Mouse (Mus musculus): Measurements from ENCODE around the gene Wnt1.
"Not testable (repeated sequence)": the region's sequence is repeated elsewhere in the genome, so short reads cannot be mapped to it uniquely, and the experiment has no call there.

Wnt1 gene

GRCm38 (mm10) chr15:98806071-98806808 is 16.6 kb downstream of the Wnt1 start:
- no peak for DNase-seq (ENCODE audit: low spot score)

DNA sequence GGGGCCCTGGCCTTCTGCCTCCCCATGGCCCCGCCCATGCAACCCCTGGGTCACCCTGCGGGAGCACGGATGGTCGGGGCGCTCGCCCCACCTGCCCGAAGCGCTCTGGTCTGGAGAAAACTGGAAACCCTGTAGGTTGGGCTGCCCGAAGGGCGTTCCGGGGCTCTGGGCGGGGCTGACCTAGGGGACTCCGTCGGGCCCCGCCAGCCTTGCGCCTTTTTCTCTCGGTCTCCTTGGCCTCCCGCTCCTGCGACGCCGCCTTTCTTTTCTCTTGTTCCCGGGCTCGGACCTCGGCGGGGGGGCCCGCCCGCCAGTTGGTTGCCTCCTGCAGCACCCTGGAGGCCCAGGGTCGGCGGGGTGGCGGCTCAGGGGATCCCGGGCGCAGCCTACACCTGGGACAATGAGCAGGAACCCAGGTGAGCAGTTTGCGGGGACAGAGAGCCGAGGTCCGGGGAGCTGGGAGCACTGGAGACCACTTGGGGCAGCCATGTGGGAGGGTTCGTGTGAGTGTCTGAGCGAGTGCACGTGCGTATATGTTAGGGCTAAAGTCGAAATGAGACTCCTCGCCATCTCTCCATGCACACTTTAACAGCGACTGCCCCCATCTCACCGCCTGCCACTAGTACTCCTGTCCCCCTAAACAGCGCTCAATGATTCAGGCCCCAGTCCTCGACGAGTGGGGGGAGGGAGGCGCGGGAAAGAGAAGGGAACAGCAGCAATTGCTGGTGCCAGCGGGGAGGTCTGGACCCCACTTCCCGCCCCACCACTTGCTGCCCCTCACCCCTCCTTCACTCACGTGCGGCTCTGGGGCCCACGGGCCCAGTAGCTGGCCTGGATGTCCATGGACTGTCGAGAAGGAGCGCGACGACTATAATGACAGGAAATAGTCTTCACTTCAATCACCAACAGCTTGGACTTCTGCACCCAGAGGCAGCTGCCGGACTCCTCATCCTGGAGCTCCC is 17.4 kb downstream of the Wnt1 start:
- no peak for DNase-seq (ENCODE audit: low spot score)

DNA sequence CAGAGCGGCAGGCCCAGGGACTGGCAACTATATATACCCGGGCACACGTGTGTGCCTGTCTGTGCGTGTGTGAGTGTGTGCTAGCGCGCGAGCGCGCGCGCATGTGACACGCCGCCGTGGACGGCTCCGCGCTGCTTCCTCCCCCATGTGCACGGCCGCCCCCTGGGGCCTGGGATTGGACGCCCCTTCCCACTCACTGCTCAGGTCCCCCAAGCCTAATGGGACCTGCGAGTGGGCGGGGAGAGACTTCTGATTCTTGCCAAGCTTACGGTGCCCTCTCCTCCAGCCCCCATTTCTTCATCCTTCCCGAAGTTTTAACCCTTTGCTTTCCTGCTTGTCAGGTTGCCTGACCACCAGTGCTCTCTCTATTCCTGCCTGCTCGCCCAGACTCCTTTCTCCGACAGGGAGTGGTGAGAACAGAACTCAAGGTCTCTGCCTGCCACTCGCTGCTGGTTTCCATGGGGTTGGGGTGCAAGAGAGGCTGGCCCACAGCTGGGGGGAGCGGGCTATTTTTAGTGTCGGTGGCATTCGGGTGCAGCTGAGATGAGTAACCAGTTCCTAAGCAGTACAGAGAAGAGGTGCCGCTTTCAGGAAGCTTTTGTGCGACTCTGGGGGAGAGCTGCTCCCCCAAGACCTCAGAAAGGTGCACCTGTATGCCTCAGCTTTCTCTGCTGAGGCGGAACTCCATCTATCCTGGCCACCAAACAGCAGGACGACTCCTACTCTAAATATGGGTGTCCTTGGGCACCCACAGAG is 18.4 kb downstream of the Wnt1 start:
- no peak for DNase-seq (ENCODE audit: low spot score)

DNA sequence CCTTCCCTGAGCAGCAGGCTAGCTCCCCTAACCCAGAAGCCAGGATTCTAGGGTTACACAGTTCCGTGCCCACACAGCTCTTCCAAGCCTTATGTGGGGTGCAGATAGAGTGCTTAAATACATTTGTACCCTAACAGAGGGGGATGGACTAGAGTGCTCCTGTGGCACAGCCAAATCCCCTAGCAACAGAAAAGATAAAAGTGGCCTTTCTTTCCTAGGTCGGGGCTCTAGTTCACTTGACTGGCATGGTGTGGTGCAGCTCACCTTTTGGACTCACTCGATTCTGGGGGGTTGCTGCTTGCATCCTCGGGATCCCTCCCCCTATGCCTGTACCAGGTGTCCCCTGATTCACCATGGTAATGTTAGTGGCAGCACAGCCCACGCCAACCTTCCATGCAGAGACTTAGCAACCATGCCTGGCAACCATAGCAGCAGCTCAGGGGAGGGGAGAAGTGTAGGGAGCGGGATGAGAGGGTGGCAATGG is 19.0 kb downstream of the Wnt1 start:
- DNase-seq (ENCODE audit: low spot score), result no peak

DNA sequence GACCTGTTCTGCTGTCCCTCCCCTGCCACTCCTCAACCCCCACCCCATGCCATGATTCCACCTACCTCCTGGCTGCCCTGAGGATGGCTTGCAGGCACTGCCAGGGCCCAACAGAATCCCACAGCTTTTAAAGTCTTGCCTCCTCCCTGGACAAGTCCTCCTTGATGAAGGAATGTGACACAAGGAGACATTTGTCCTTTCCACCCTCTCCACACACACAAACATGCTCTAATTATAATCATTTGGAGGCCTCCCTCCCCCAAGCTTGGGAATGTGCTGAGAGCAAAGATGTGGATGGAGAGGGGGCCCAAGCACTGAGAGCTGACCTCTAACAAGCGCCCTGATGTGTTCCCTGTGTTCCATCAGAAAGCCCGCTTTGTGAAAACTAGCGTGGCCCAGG is 19.7 kb downstream of the Wnt1 start, which contains the start of gene Ddn:
Gene Ddn, minus strand, starts transcription at position 101 of the 400 bp plus-strand sequence.
- DNase-seq (ENCODE audit: low spot score), result no peak

- not testable (repeated sequence) for DNase-seq (ENCODE audit: low spot score)
These were observed 20.6 kb downstream of the Wnt1 start for GRCm38 (mm10) chr15:98810212-98810611.

DNA sequence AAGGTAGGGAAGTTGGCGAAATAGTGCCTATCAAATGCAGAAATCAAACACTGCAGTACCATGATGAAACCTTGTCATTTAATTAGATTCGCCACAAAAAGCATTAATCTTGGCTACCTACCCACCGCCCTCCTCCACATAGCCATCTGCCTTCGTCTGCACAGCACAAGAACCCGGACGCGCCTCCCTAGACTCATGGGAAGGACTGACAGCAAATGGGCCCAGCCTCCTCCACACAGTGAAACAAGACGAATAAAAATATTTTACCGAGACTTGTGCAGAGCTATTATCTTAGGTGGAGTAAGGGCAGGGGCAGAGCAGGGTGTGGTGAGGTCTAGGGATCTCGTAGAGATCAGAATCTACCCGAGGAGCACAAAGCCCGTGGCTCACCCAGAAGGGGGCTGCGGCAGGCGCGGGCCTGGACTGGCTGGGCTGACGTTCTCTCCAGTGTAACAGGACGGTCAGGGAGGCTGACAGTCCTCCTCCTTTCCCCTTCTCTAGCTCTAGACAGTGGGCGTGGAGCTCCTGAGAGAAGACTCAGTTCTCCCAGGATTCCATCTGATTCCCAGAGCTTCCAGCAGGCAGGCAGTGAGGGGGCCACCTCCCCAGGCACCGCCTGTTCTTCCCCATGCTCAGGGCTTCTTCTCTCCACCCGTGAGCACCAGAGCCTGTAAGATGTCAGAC is 23.2 kb downstream of the Wnt1 start:
- no peak for DNase-seq (ENCODE audit: low spot score)

DNA sequence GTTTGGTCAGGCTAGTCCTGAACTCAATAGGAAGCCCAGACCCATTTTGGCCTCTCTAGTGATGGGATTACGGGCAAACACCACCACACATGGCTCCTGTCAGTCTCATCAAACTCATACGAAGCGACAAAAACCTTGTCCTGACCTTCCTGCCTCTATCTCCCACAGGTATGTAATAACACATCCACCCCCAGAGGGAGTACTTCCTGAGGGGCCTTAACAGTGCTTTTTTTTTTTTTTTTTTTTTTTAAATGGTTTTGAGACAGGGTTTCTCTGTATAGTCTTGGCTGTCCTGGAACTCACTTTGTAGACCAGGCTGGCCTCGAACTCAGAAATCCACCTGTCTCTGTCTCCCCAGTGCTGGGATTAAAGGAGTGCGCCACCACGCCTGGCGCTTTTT is 28.5 kb downstream of the Wnt1 start:
- DNase-seq (ENCODE audit: low spot score), result no peak

DNA sequence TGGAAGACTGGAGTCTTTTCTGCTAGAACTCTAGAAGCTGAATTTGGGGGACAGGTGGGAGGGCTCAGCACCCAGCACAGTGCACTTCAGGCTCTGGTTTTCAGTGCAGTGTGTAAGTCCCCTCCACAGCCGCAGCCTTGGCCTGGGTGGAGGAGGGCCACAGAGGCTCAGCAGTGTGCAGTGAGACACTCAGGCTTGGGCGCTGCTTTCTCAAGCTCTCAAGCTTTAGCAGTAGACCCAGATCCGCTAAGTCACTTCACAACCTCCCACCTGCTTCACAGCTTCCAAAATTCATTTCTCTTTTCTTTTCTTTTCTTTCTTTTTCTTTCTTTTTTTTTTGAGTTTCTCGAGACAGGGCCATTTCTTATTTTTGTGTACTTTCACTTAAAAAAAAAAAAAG is 31.3 kb downstream of the Wnt1 start:
- no peak for DNase-seq (ENCODE audit: low spot score)

DNA sequence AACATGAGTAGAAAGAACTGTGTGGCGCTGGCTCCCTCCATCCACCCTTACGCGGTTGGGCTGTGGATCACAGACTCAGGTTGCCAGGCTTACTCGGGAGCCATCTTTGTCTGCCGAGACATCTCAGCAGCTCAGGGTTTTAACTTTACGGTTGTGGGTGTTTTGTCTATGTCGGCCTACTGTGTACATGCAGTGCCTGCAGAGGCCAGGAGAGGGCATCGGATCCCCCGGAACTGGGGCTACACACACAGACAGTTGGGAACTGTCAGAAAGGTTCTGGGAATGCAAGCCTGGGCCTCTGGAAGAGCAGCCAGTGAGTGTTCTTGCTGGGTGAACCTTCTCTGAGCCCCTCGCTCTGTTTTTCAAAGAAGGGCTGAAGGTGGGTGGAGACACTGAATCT is 31.7 kb downstream of the Wnt1 start:
- no peak for DNase-seq (ENCODE audit: low spot score)

DNA sequence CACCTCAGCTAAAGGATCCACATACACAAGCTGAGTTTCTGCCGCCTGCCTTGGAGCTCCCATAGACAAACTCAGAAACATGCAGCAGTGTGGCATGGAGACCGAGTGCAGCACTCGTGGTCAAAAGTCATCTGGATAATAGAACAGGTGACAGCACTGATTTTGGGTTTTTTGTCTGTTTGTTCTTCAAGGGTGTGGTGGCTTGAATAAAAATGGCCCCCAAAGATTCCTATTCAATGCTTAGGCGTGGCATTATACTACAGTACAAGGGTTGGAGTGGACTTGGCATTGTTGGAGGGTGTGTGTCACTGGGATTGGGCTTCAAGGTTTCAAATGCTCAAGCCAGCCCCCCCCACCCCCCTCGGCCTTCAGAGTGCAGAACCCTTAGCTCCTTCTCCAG is 32.5 kb downstream of the Wnt1 start:
- no peak for DNase-seq (ENCODE audit: low spot score)

GRCm38 (mm10) chr15:98823434-98823833 is 33.8 kb downstream of the Wnt1 start:
- DNase-seq (ENCODE audit: low spot score), result no peak

DNA sequence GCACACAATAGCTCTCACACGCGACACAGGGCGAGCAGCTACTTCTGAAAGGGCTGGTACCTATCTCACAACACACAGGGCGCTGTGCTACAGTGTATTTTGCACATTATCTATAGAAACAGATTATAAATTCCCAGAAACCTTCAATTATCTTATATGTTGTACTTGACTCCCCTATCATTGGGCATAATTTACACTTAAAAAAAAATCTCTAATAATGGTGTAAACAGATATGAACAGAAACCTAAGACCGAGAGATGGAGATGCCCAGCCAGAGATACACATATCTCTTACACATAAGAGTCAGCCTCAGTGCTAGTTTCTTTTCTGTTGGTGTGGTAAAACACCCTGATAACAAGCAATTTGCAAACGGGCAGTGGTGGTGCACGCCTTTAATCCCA is 38.0 kb downstream of the Wnt1 start:
- no peak for DNase-seq (ENCODE audit: low spot score)

DNA sequence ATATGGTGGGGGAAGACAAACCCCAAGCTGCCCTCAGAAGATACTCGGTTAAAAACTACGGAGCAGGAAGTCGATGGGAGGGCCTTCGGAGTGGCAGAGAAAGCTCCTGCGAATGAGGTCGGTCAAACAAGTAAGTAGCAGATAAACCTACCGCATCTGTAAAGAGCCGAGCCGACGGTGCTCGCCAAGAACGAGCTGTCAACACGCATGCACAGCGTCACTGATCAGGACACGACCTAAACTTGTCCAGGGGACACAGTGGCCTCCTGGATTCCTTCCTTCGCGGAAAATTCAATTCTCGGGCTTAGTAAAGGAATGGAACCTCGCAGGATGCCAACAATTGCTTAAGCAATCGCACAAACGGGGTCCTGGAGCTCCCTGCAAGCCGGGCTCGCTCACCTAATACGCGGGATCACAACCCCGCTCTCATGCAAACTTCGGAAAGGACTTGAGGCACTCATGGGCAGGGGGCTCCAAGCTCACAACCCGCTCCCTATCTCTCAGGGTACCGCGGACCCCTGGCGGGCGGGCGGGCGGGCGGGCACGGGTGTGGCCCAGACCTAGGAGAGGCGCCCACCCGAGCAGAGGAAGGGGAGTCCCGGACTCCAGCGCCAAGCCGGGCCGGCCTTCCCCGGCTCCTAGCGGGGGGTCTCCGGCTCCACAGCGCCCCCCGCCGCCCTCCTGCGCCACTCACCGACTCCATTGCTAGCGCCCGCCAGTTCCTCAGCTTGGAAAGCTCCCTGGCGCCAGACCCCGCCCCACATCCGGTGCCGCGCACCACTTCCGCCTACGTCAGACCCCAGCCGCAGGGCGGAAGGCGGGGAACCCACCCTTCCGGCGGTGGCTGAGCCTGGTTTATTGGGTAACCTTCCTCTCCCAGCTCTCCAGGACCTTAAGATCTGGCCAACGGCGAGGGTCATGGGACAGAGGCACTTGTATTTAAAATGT is 41.4 kb downstream of the Wnt1 start, which contains the start of gene Prkag1:
Gene Prkag1, minus strand, starts transcription at position 786 of the 948 bp plus-strand sequence.
- peak; percentile 96 for DNase-seq (ENCODE audit: low spot score)

DNA sequence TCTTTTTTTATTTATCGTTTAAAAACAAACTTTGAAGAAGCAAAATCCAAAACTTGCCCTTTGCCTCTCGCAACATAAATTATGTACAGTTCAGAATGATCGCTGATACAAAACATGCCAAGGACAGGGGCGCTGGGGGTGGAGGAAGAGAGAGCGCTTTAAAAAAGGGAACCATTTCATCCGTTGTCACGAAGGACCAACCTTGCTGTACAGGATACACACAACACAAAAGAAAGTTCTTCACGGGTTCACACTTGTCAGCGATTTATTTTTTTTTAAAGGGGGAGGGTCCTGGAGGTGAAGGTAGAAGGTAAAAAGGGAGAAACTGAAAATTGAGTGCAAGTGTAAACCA is 42.0 kb downstream of the Wnt1 start:
- no peak for DNase-seq (ENCODE audit: low spot score)

GRCm38 (mm10) chr15:98832161-98833058 is 42.8 kb downstream of the Wnt1 start:
- DNase-seq (ENCODE audit: low spot score), result no peak

- no peak for DNase-seq (ENCODE audit: low spot score)
These were observed 43.6 kb downstream of the Wnt1 start for GRCm38 (mm10) chr15:98833281-98833680.

- no peak for DNase-seq (ENCODE audit: low spot score)
These were observed 44.4 kb downstream of the Wnt1 start for GRCm38 (mm10) chr15:98834059-98834458.

- no peak for DNase-seq (ENCODE audit: low spot score)
These were observed 45.6 kb downstream of the Wnt1 start for GRCm38 (mm10) chr15:98835291-98835690.

All from retina, embryonic 14.5 days (tissue).